Mouse (Mus musculus): ENCODE measurements around the gene Mug1.
"Not testable (repeated sequence)": the region's sequence is repeated elsewhere in the genome, so short reads cannot be mapped to it uniquely, and the experiment has no call there.

Gene Mug1

DNA sequence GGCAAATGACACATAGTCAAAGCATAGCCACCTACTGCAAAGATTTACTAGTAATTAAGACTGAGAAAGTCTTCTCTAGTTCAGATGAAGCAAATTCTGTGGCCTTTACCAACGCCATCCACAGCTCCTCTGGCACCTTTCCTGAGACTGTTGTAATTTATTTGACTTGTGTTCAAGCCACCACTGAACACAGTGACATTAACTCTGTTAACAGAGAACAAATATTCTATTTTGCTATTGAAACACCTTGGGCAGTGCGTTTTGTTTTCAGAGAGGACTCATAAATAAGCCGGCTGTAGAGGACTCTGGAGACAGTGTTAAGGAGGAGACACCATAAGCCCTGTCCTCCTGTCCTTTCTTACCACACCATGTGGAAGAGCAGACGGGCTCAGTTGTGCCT, at the start of gene Mug1:
Gene Mug1, plus strand, starts transcription at position 271 of the 400 bp plus-strand sequence.
- not testable (repeated sequence) for DNase-seq (ENCODE audit: low spot score in 2 of 2)

- DNase-seq (ENCODE audit: low spot score in 2 of 2): no peak
Measured at GRCm38 (mm10) chr6:121828034-121828433, 10.3 kb upstream of the Mug1 start.

GRCm38 (mm10) chr6:121836361-121836760, 2.0 kb upstream of the Mug1 start:
- no peak for DNase-seq (ENCODE audit: low spot score in 2 of 2)

DNA sequence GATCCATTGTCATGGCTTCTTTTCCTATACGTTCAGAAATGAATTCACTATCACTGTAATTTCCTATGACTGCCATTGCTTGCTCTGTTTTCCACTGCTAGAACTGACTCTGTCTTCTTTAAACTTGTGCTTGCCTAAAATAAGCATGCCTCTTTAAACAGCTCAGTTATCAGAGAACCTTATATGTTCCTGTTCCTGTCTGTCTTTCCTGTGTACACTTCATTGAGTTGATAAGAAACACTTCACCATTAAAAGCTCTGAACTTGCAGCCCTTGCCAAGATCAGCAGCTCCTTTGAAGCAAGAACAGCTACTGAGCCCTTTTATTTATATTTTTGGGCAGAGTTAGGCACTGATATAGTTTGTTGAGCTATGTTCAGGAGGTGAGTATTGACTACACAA, 10.0 kb downstream of the Mug1 start:
- DNase-seq (ENCODE audit: low spot score in 2 of 2): no peak
